Mouse (Mus musculus) naive thymus-derived CD4-positive, alpha-beta T cell, adult 5 months (primary cell): ENCODE data around the gene Eml3. TPM values are rescaled to one million over a fixed set of nuclear protein-coding genes. Genes with fewer than 3 reads are reported as not detected.

ENCODE experiments used
- polyA plus RNA-seq: library from polyadenylated mRNA; unstranded; fragments of 100-300 nt; shearing (Covaris generic); gene quantifications from one replicate; pipeline ENCODE4 v1.2.1, GENCODE M21; 2017

Gene Eml3
- 57.6 TPM for polyA plus RNA-seq

GRCm38 (mm10) chr19:8929224-8930088 is at the start of gene Eml3, which contains the start of gene Rom1:
Eml3 (plus strand) TSS chr19:8929552.
Rom1 (minus strand) TSS chr19:8929356.

GRCm38 (mm10) chr19:8880311-8881033 is 48.9 kb upstream of the Eml3 start, which contains the start of gene Uqcc3:
Uqcc3 (minus strand) TSS chr19:8880923.

GRCm38 (mm10) chr19:8883616-8884015 is 45.7 kb upstream of the Eml3 start, which contains the start of the genes Lbhd1 and Gm49403:
Lbhd1 (plus strand) TSS chr19:8883732.
Gm49403 (plus strand) TSS chr19:8883930.

GRCm38 (mm10) chr19:8888511-8889385 is 40.6 kb upstream of the Eml3 start, which contains the start of the genes 1810009A15Rik and Gm49416:
1810009A15Rik (plus strand) TSS chr19:8888853.
Gm49416 (plus strand) TSS chr19:8888926.

GRCm38 (mm10) chr19:8892829-8893766 is 36.3 kb upstream of the Eml3 start, which contains the start of gene Ints5:
Ints5 (plus strand) TSS chr19:8893005.

GRCm38 (mm10) chr19:8897865-8898495 is 31.4 kb upstream of the Eml3 start, which contains the start of gene Ganab:
Ganab (plus strand) TSS chr19:8898071.

GRCm38 (mm10) chr19:8920073-8920736 is 9.1 kb upstream of the Eml3 start, which contains the start of gene B3gat3:
B3gat3 (plus strand) TSS chr19:8920374.

GRCm38 (mm10) chr19:8941515-8942217 is 12.3 kb downstream of the Eml3 start, which contains the start of gene Mta2:
Mta2 (plus strand) TSS chr19:8941875.

GRCm38 (mm10) chr19:8953135-8954039 is 24.0 kb downstream of the Eml3 start, which contains the start of gene Tut1:
Tut1 (plus strand) TSS chr19:8953847.

GRCm38 (mm10) chr19:8966590-8967372 is 37.4 kb downstream of the Eml3 start, which contains the start of gene Eef1g:
Eef1g (plus strand) TSS chr19:8967041.

GRCm38 (mm10) chr19:8989066-8989566 is 59.8 kb downstream of the Eml3 start, which contains the start of gene Ahnak:
Ahnak (plus strand) TSS chr19:8989284.

Other genes starting within 250 kb of the Eml3 start
- gene Slc3a2, start 206.2 kb upstream of the Eml3 start, polyA plus RNA-seq: 240 TPM
- 121 TPM for gene Wdr74, start 193.7 kb upstream of the Eml3 start, polyA plus RNA-seq
- gene 1700092M07Rik, start 188.8 kb upstream of the Eml3 start, polyA plus RNA-seq: 0.87 TPM
- 294 TPM for gene Stx5a, start 188.1 kb upstream of the Eml3 start, polyA plus RNA-seq
- gene Nxf1, start 172.5 kb upstream of the Eml3 start, polyA plus RNA-seq: 453 TPM
- 38.8 TPM for gene Tmem223, start 158.6 kb upstream of the Eml3 start, polyA plus RNA-seq
- 150 TPM for gene Tmem179b, start 155.1 kb upstream of the Eml3 start, polyA plus RNA-seq
- 9.4 TPM for gene Taf6l, start 143.1 kb upstream of the Eml3 start, polyA plus RNA-seq
- gene Polr2g, start 131.0 kb upstream of the Eml3 start, polyA plus RNA-seq: 86.1 TPM
- 0.57 TPM for gene Zbtb3, start 127.0 kb upstream of the Eml3 start, polyA plus RNA-seq
- gene Ttc9c, start 110.2 kb upstream of the Eml3 start, polyA plus RNA-seq: 25.8 TPM
- 13.8 TPM for gene Hnrnpul2, start 109.5 kb upstream of the Eml3 start, polyA plus RNA-seq
- gene AC129217.1, start 99.8 kb upstream of the Eml3 start, polyA plus RNA-seq: not detected
- gene Bscl2, start 92.1 kb upstream of the Eml3 start, polyA plus RNA-seq: 59.1 TPM
- not detected for gene Gng3, start 90.4 kb upstream of the Eml3 start, polyA plus RNA-seq
- gene Lrrn4cl, start 78.8 kb upstream of the Eml3 start, polyA plus RNA-seq: not detected
- 149 TPM for gene Ubxn1, start 58.1 kb upstream of the Eml3 start, polyA plus RNA-seq
- 44.5 TPM for gene Uqcc3, start 48.6 kb upstream of the Eml3 start, polyA plus RNA-seq
- 34.3 TPM for gene Lbhd1, start 45.8 kb upstream of the Eml3 start, polyA plus RNA-seq
- not detected for gene Gm49403, start 45.6 kb upstream of the Eml3 start, polyA plus RNA-seq
- 22.7 TPM for gene 1810009A15Rik, start 40.7 kb upstream of the Eml3 start, polyA plus RNA-seq
- gene Gm49416, start 40.6 kb upstream of the Eml3 start, polyA plus RNA-seq: not detected
- 35.9 TPM for gene Ints5, start 36.5 kb upstream of the Eml3 start, polyA plus RNA-seq
- 100 TPM for gene Ganab, start 31.5 kb upstream of the Eml3 start, polyA plus RNA-seq
- 32.9 TPM for gene B3gat3, start 9.2 kb upstream of the Eml3 start, polyA plus RNA-seq
- 2.0 TPM for gene Rom1, start 196 bp upstream of the Eml3 start, polyA plus RNA-seq
- 257 TPM for gene Mta2, start 12.3 kb downstream of the Eml3 start, polyA plus RNA-seq
- gene Tut1, start 24.3 kb downstream of the Eml3 start, polyA plus RNA-seq: 47.6 TPM
- 375 TPM for gene Eef1g, start 37.5 kb downstream of the Eml3 start, polyA plus RNA-seq
- 8.7 TPM for gene Ahnak, start 59.7 kb downstream of the Eml3 start, polyA plus RNA-seq
- gene Scgb1a1, start 158.4 kb downstream of the Eml3 start, polyA plus RNA-seq: not detected
- gene Asrgl1, start 206.1 kb downstream of the Eml3 start, polyA plus RNA-seq: 15.8 TPM